Mouse (Mus musculus): ENCODE measurements at regions not wholly inside any gene's neighbourhood (a gene's known extent, or its start where the extent isn't known, plus 50 kb on each side); places are given as distances from the start of the nearest gene placed in this dataset.

DNA sequence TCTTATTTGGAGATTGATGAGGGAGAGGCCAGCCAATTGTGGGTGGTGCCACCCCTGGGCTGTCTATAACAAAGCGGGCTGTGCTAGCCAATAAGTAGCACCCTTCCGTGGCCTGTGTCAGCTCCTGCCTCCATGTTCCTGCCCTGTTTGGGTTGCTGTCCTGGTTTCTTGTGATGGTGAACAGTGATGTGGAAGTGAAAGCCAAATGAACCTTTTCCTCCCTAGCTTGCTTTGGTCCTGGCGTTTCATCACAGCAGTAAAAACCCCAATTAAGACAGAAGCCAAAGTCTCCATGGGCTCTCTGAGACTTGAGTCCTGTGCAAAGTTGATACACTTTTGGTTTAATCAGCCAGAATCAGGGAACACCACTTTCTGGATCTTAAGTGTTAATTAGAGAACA is 192.1 kb downstream of the Kdr start:
- TF ChIP-seq CTCF (IDR thresholded peaks at IDR 0.05; ENCODE audit: extremely low read depth, insufficient read depth, low read length): no peak
- TF ChIP-seq POLR2A (IDR thresholded peaks at IDR 0.05; ENCODE audit: extremely low read depth, insufficient read depth, low read length): no peak
- no peak overlapping the region for H3K27ac ChIP-seq (ENCODE audit: insufficient read depth, low read length)
- H3K4me3 ChIP-seq (ENCODE audit: insufficient read depth, low read length): no peak overlapping the region

DNA sequence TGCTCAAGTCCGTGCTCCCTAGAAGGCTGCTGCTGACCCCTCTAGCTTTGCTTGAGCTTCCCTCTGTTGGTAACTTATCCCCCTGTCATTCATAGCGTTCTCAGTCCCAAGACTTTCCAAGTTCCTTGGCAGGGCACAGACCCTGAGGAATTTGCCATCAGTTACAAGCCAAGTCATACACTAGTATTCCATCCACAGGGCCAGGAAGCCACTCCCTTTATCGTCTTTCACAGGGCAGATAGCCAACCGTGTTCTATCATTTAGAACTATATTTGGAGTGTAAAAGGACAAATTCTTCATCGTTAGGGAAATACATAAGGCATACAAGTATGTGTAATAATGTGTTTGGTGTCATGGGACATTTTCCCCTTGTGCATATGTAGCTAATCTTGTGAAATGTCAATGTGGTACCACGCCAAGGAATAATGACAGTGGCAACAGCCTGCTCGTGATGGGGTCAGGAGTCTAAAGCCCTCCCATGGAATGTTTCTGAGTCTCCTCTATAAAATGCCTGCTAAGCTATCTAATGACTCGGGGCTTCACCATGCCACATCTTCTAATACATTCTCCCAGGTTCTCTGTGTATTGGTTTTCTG is 193.2 kb downstream of the Kdr start:
- Histone ChIP-seq H3K4me3 (ENCODE audit: insufficient read depth, low read length) (no peak overlapping the region), H3K4me1 (ENCODE audit: control insufficient read depth, insufficient read depth, low read length) (no peaks in the 10 kb centered on the region), H3K27ac (ENCODE audit: insufficient read depth, low read length) (no peak overlapping the region)
- no peak for TF ChIP-seq CTCF (IDR thresholded peaks at IDR 0.05; ENCODE audit: extremely low read depth, insufficient read depth, low read length)

More for the DNA sequence above, 192.1 kb downstream of the Kdr start:
- H3K4me1 ChIP-seq (ENCODE audit: control insufficient read depth, insufficient read depth, low read length): no peaks in the 10 kb centered on the region

DNA sequence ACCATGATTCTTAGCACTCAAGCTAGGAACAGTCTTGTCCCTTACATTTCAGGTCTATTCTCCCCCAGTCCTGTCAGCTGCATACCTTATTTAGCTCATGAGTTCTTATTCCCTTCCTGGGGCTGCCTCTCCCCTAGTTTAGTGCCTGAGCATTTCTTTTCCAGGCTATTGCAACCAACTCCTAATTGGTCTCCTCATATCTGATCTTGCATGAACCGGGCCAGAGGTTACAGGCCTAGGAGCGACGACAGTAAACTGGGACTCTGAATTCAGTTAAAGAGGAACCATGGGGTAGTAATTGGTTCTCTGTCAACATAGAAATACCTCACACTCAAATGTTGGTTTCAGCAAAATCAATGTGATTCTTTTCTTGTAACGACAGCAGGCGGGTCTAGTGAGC is 195.9 kb downstream of the Kit start:
- TF ChIP-seq POLR2A (IDR thresholded peaks at IDR 0.05; ENCODE audit: extremely low read depth, insufficient read depth, low read length) (no peak), CTCF (IDR thresholded peaks at IDR 0.05; ENCODE audit: extremely low read depth, insufficient read depth, low read length) (no peak)
- Histone ChIP-seq H3K4me1 (ENCODE audit: control insufficient read depth, insufficient read depth, low read length) (no peaks in the 10 kb centered on the region), H3K27ac (ENCODE audit: insufficient read depth, low read length) (no peak overlapping the region), H3K4me3 (ENCODE audit: insufficient read depth, low read length) (no peak overlapping the region)

DNA sequence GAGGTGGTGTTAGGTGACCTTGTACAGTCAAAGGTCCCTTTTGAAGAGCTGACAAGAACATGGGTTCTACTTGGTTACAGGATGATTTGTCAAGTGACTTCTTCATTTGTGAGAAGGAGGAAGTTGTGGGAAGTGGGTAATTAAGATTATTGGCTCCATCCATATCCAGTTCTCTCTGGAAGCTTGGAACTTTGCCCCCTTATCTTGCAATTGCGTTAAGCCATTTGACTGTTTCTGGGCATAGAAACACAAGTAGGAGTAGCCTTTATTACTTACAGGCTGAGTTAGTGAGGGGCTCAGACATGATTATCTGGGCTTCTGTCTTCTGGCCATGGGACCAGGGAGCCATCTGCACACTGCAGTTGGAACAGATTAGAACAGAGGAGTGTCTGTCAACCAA is 192.5 kb downstream of the Kit start:
- H3K4me1 ChIP-seq (ENCODE audit: control insufficient read depth, insufficient read depth, low read length): no peaks in the 10 kb centered on the region
- H3K27ac ChIP-seq (ENCODE audit: insufficient read depth, low read length): no peak overlapping the region
- no peak overlapping the region for H3K4me3 ChIP-seq (ENCODE audit: insufficient read depth, low read length)
- no peak for TF ChIP-seq POLR2A (IDR thresholded peaks at IDR 0.05; ENCODE audit: extremely low read depth, insufficient read depth, low read length)
- no peak for TF ChIP-seq CTCF (IDR thresholded peaks at IDR 0.05; ENCODE audit: extremely low read depth, insufficient read depth, low read length)

DNA sequence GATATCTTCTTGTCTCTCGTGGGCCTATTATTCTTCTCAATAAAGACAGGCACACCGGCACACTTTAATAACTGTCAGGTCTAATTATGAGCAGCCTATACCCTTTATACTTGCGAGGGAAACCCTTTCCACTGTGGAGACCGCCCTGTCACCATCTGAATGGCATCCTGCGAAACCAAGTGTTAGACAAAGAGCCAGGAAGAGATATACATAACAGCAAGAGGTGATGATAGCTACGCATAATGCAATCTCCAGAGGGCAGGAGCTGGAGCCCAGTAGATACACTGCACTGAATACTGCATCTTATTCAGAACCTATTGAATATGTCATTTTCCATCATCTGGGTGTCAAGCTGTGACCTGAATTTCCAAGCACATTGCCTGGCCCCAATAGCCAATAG is 187.7 kb downstream of the Kit start:
- H3K4me1 ChIP-seq (ENCODE audit: control insufficient read depth, insufficient read depth, low read length): no peaks in the 10 kb centered on the region
- no peak overlapping the region for H3K27ac ChIP-seq (ENCODE audit: insufficient read depth, low read length)
- no peak for TF ChIP-seq POLR2A (IDR thresholded peaks at IDR 0.05; ENCODE audit: extremely low read depth, insufficient read depth, low read length)
- TF ChIP-seq CTCF (IDR thresholded peaks at IDR 0.05; ENCODE audit: extremely low read depth, insufficient read depth, low read length): no peak
- no peak overlapping the region for H3K4me3 ChIP-seq (ENCODE audit: insufficient read depth, low read length)

DNA sequence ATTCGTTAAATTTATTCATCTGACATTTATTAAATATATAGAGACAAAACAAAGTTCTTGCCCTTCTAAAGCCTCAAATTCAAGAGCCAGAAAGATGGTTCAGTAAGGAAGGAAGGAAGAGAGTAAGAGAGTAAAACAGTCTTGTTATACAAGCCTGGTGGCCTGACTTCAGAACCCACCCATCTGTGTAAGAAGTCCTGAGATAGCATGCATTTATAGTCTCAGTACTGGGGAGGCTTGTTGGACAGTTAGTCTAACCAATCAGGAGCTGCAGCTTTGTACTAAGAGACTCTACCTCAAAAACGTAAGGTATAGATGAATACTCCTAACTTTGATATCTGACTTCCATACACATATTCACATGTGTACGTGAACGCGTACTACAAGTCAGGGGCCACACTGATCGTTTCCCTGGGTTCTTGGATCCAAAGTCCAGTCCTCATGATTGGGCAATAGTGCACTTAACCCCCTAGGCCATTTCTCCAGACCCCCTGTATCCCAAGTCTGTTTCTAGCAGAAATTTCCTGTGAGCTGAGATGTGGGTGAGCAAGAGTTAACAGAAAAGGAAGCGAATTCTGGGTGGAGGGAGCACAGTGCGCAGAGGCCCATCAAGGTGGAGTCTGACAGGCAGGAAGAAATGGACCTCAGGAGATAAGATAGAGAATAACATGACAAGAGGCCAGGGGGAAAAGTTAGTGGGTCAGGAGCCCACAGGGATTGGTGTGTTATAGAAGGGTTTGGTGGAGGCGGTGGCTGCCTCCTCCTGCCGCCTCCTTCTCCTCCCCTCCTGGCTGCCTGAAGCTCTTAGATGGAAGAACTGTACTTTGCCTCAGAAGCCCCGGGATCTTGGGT is 187.0 kb downstream of the Kit start:
- H3K4me3 ChIP-seq (ENCODE audit: insufficient read depth, low read length): no peak overlapping the region
- H3K4me1 ChIP-seq (ENCODE audit: control insufficient read depth, insufficient read depth, low read length): no peaks in the 10 kb centered on the region
- TF ChIP-seq CTCF (IDR thresholded peaks at IDR 0.05; ENCODE audit: extremely low read depth, insufficient read depth, low read length) (no peak), POLR2A (IDR thresholded peaks at IDR 0.05; ENCODE audit: extremely low read depth, insufficient read depth, low read length) (no peak)
- no peak overlapping the region for H3K27ac ChIP-seq (ENCODE audit: insufficient read depth, low read length)

DNA sequence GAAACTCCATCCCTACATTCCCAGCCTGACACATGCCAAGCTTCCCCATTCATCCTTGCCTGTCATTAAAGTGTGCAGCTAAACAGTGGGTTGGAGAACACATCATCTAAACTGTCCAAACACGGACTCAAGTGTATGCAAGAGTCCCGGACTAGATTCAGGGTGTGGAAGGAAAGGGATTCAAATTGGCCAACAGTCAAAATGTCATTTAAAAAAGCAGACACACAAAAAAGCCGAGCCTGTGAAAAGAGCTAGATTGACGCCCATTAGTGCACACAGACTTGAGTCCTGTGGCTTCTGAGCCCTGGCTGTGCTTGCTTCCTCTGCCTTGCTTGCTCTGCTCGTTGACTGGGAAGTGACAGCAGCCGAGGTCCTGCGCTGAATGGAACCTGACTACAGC is 181.5 kb downstream of the Kit start:
- TF ChIP-seq POLR2A (IDR thresholded peaks at IDR 0.05; ENCODE audit: extremely low read depth, insufficient read depth, low read length): no peak
- no peak for TF ChIP-seq CTCF (IDR thresholded peaks at IDR 0.05; ENCODE audit: extremely low read depth, insufficient read depth, low read length)
- Histone ChIP-seq H3K4me3 (ENCODE audit: insufficient read depth, low read length) (no peak overlapping the region), H3K27ac (ENCODE audit: insufficient read depth, low read length) (no peak overlapping the region), H3K4me1 (ENCODE audit: control insufficient read depth, insufficient read depth, low read length) (no peaks in the 10 kb centered on the region)

DNA sequence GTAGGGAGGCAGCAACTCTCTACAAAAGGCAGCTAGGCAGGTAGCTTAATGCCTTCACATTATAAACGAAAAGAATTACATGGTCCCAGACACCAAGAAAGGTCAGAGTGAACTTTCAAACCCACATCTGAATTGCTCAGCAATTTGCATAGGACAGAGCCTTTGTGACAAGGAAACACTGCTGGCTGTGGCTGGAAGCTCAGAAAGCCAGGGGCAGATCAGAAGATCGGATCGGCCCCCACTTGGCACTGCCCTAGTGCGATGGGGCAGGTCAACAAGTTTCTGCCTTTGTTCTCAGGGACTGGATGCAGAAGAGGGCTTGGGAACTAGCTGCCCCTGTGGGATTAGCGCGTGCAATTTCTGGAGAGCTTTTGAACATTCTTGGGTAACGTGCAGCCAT is 179.6 kb downstream of the Kit start:
- no peak overlapping the region for H3K27ac ChIP-seq (ENCODE audit: insufficient read depth, low read length)

DNA sequence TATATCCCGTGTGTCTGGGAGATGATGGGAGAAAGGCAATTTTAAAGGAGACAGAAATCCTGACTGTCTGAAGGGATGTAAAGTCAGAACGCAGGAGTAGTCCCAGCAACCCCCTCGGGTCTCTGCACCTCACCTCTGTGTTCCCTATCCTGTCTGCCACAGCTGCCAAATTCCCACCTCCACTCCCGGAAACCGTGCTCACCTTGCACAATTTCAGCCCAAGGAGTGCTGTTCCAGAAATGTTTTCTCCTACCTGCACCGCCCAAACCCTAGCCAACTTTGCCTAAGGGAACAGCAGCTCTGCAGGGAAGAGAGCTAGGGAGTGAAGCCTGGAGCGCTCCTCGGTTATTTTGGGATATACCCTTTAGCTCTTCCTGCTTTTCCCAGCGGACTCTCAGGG is 170.6 kb downstream of the Kit start:
- H3K4me1 ChIP-seq (ENCODE audit: control insufficient read depth, insufficient read depth, low read length): no peaks in the 10 kb centered on the region
- TF ChIP-seq POLR2A (IDR thresholded peaks at IDR 0.05; ENCODE audit: extremely low read depth, insufficient read depth, low read length): no peak
- H3K4me3 ChIP-seq (ENCODE audit: insufficient read depth, low read length): no peak overlapping the region
- H3K27ac ChIP-seq (ENCODE audit: insufficient read depth, low read length): no peak overlapping the region

More for the DNA sequence above, 179.6 kb downstream of the Kit start:
- no peaks in the 10 kb centered on the region for H3K4me1 ChIP-seq (ENCODE audit: control insufficient read depth, insufficient read depth, low read length)
- H3K4me3 ChIP-seq (ENCODE audit: insufficient read depth, low read length): no peak overlapping the region
- TF ChIP-seq POLR2A (IDR thresholded peaks at IDR 0.05; ENCODE audit: extremely low read depth, insufficient read depth, low read length) (no peak), CTCF (IDR thresholded peaks at IDR 0.05; ENCODE audit: extremely low read depth, insufficient read depth, low read length) (no peak)

DNA sequence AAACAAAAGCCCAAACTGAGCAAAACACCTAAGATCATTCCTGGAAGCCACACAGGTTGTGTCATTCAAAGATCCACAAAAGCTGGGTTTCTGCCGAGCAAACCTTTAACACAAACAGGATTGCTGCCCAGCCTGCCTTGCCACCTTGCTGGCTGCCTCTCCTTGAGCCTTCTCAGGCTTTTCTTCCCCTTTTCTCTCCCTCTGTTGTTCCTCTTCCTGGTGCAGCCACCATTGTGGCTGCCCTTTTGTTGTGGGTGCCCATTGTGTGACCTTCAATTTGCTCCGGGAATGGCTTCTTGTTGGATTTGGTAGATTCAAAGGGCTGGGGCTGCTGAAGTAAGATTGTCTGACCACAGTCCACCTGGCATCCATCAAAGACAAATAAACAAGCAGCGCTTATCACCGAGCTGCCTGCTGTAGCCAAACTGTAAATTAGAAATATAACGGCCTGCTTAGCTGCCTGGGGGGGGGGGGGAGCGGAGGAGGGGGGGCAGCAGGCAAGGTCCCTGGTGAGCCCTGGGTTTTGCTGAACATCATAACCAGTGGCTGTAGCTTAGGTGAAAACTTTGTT is 169.8 kb downstream of the Kit start:
- Histone ChIP-seq H3K4me3 (ENCODE audit: insufficient read depth, low read length) (no peak overlapping the region), H3K27ac (ENCODE audit: insufficient read depth, low read length) (no peak overlapping the region)

More for the DNA sequence above, 169.8 kb downstream of the Kit start:
- H3K4me1 ChIP-seq (ENCODE audit: control insufficient read depth, insufficient read depth, low read length): no peaks in the 10 kb centered on the region
- no peak for TF ChIP-seq CTCF (IDR thresholded peaks at IDR 0.05; ENCODE audit: extremely low read depth, insufficient read depth, low read length)
- no peak for TF ChIP-seq POLR2A (IDR thresholded peaks at IDR 0.05; ENCODE audit: extremely low read depth, insufficient read depth, low read length)

Data from cortical plate, adult 2 months (tissue).